Mouse (Mus musculus) myocyte (in vitro differentiated cells): ENCODE measurements around the gene Psen2. TPM values are rescaled to one million over a fixed set of nuclear protein-coding genes. Genes with fewer than 3 reads are reported as not detected.

Source experiments
- H3K27me3 ChIP-seq: one replicate; pipeline ENCODE4 v1.6.1; 2011; ENCODE audit not compliant: control insufficient read depth, insufficient read depth, insufficient read length
- H3K36me3 ChIP-seq: one replicate; pipeline ENCODE4 v1.6.1; 2011; ENCODE audit not compliant: control insufficient read depth, insufficient read depth
- H3K4me2 ChIP-seq: one replicate; pipeline ENCODE4 v1.6.1; 2011; ENCODE audit warnings: low read depth, control low read depth
- H3K4me3 ChIP-seq: one replicate; pipeline ENCODE4 v1.5.1; 2011; ENCODE audit warnings: mild to moderate bottlenecking, control low read depth, moderate library complexity
- H3K79me2 ChIP-seq: one replicate; pipeline ENCODE4 v1.6.1; 2011; ENCODE audit not compliant: control insufficient read depth, insufficient read depth
- H3ac ChIP-seq: one replicate; pipeline ENCODE4 v1.6.1; 2011; ENCODE audit not compliant: control insufficient read depth, insufficient read length
- CEBPB ChIP-seq: IDR thresholded peaks from 2 replicates; pipeline ENCODE4 v1.6.1; 2011; ENCODE audit warnings: mild to moderate bottlenecking, moderate library complexity; ENCODE audit not compliant: poor library complexity, insufficient read depth, severe bottlenecking
- E2F4 ChIP-seq: IDR thresholded peaks from one replicate; pipeline ENCODE4 v1.6.1; 2011; ENCODE audit warnings: mild to moderate bottlenecking, control low read depth, moderate library complexity; ENCODE audit not compliant: insufficient read depth
- MAX ChIP-seq: IDR thresholded peaks from one replicate; pipeline ENCODE4 v1.6.1; 2011; ENCODE audit warnings: low read depth, mild to moderate bottlenecking, control low read depth
- MYOD1 ChIP-seq, 3 experiments: IDR thresholded peaks; one replicate each; pipeline ENCODE4 v1.6.1; 2011; ENCODE audit warnings: control low read depth in 2 of 3, low read depth in 2 of 3, mild to moderate bottlenecking in 2 of 3, moderate library complexity in 1 of 3; ENCODE audit not compliant: insufficient read length in 2 of 3, control insufficient read depth in 1 of 3
- MYOG ChIP-seq, 3 experiments: IDR thresholded peaks; one replicate each; pipeline ENCODE4 v1.6.1; 2011; ENCODE audit warnings: control low read depth in 2 of 3, low read depth in 2 of 3, mild to moderate bottlenecking in 2 of 3; ENCODE audit not compliant: insufficient read length in 2 of 3, control insufficient read depth in 1 of 3, insufficient read depth in 1 of 3
- POLR2A ChIP-seq: IDR thresholded peaks from one replicate; pipeline ENCODE4 v1.6.1; 2011; ENCODE audit warnings: low read depth, mild to moderate bottlenecking, control low read depth, moderate library complexity; ENCODE audit not compliant: insufficient read length
- POLR2AphosphoS2 ChIP-seq: IDR thresholded peaks from one replicate; pipeline ENCODE4 v1.6.1; 2011; ENCODE audit warnings: low read depth, control low read depth; ENCODE audit not compliant: insufficient read length
- REST ChIP-seq: IDR thresholded peaks from one replicate; pipeline ENCODE4 v1.6.1; 2011; ENCODE audit warnings: mild to moderate bottlenecking, control low read depth, moderate library complexity; ENCODE audit not compliant: insufficient read depth, insufficient read length
- SRF ChIP-seq: IDR thresholded peaks from one replicate; pipeline ENCODE4 v1.6.1; 2011; ENCODE audit warnings: low read depth; ENCODE audit not compliant: control insufficient read depth, insufficient read length
- TCF12 ChIP-seq: IDR thresholded peaks from one replicate; pipeline ENCODE4 v1.6.1; 2011; ENCODE audit warnings: mild to moderate bottlenecking, control low read depth; ENCODE audit not compliant: poor library complexity, insufficient read depth, severe bottlenecking
- TCF3 ChIP-seq: IDR thresholded peaks from one replicate; pipeline ENCODE4 v1.6.1; 2011; ENCODE audit warnings: low read depth, control low read depth; ENCODE audit not compliant: insufficient read length
- USF1 ChIP-seq: IDR thresholded peaks from one replicate; pipeline ENCODE4 v1.6.1; 2011; ENCODE audit warnings: low read depth, mild to moderate bottlenecking, control low read depth, moderate library complexity
- polyA plus RNA-seq: library from polyadenylated mRNA; unstranded; fragments of >200 nt; fragmentation: generic; extraction: Trizol; gene quantifications from one replicate; pipeline ENCODE4 v1.2.1, GENCODE M21; 2012; ENCODE audit warnings: missing spikeins

Gene Psen2
- polyA plus RNA-seq, 1 experiment = 28.6 TPM

GRCm38 (mm10) chr1:180261415-180261814 is 1.8 kb downstream of the Psen2 start:
- Histone ChIP-seq H3K4me2 (no peak overlapping the region), H3ac (no peak overlapping the region), H3K36me3 (no peaks in the 10 kb centered on the region), H3K79me2 (no peaks in the 10 kb centered on the region), H3K4me3 (no peak overlapping the region), H3K27me3 (peaks cover 5% of the 10 kb centered on the region)
- TF ChIP-seq MYOG (IDR thresholded peaks at IDR 0.05; ENCODE audit: control insufficient read depth in 1 of 3, insufficient read depth in 1 of 3, insufficient read length in 2 of 3, low read depth in 2 of 3) = no peak

- Histone ChIP-seq H3ac (no peak overlapping the region), H3K27me3 (peaks cover under 1% of the 10 kb centered on the region), H3K36me3 (no peaks in the 10 kb centered on the region), H3K79me2 (no peaks in the 10 kb centered on the region), H3K4me2 (no peak overlapping the region), H3K4me3 (no peak overlapping the region)
- TF ChIP-seq CEBPB (no peak), REST (no peak), MAX (no peak), E2F4 (no peak), TCF12 (no peak), USF1 (no peak), MYOG (IDR thresholded peaks at IDR 0.05; ENCODE audit: control insufficient read depth in 1 of 3, insufficient read depth in 1 of 3, insufficient read length in 2 of 3, low read depth in 2 of 3) (no peak), POLR2AphosphoS2 (no peak), MYOD1 (IDR thresholded peaks at IDR 0.05; ENCODE audit: control insufficient read depth in 1 of 3, insufficient read length in 2 of 3, low read depth in 2 of 3) (no peak), POLR2A (no peak), TCF3 (no peak), SRF (no peak)
These were observed 2.4 kb downstream of the Psen2 start for GRCm38 (mm10) chr1:180260886-180261285.

GRCm38 (mm10) chr1:180259753-180260152 is 3.5 kb downstream of the Psen2 start:
- Histone ChIP-seq H3K79me2 (no peaks in the 10 kb centered on the region), H3K4me2 (no peak overlapping the region), H3ac (no peak overlapping the region), H3K4me3 (no peak overlapping the region), H3K27me3 (no peaks in the 10 kb centered on the region), H3K36me3 (no peaks in the 10 kb centered on the region)
- TF ChIP-seq MYOG (IDR thresholded peaks at IDR 0.05; ENCODE audit: control insufficient read depth in 1 of 3, insufficient read depth in 1 of 3, insufficient read length in 2 of 3, low read depth in 2 of 3) = no peak
- no peak for TF ChIP-seq CEBPB
- TF ChIP-seq TCF12 = no peak
- no peak for TF ChIP-seq POLR2A

GRCm38 (mm10) chr1:180257446-180257845 is 5.8 kb downstream of the Psen2 start:
- H3ac ChIP-seq = no peak overlapping the region
- no peaks in the 10 kb centered on the region for H3K79me2 ChIP-seq
- H3K4me3 ChIP-seq = no peak overlapping the region
- no peak overlapping the region for H3K4me2 ChIP-seq
- no peak for TF ChIP-seq TCF3
- TF ChIP-seq MAX = no peak
- TF ChIP-seq CEBPB = no peak
- H3K36me3 ChIP-seq = no peaks in the 10 kb centered on the region
- H3K27me3 ChIP-seq = no peaks in the 10 kb centered on the region

GRCm38 (mm10) chr1:180256866-180257265 is 6.4 kb downstream of the Psen2 start:
- peak overlapping the region; percentile 36 for H3K4me3 ChIP-seq
- no peak overlapping the region for H3ac ChIP-seq
- TF ChIP-seq E2F4 (no peak), TCF12 (no peak), CEBPB (no peak), MYOG (IDR thresholded peaks at IDR 0.05; ENCODE audit: control insufficient read depth in 1 of 3, insufficient read depth in 1 of 3, insufficient read length in 2 of 3, low read depth in 2 of 3) (no peak), MAX (no peak), TCF3 (no peak), SRF (no peak), POLR2A (no peak), REST (no peak), POLR2AphosphoS2 (no peak)
- peak overlapping the region; percentile 97 for H3K4me2 ChIP-seq
- no peaks in the 10 kb centered on the region for H3K27me3 ChIP-seq
- H3K36me3 ChIP-seq = no peaks in the 10 kb centered on the region
- no peaks in the 10 kb centered on the region for H3K79me2 ChIP-seq

- H3K4me3 ChIP-seq = peak overlapping the region; percentile 36
- peak overlapping the region; percentile 46 for H3ac ChIP-seq
- H3K36me3 ChIP-seq = no peaks in the 10 kb centered on the region
- TF ChIP-seq MYOD1 (IDR thresholded peaks at IDR 0.05; ENCODE audit: control insufficient read depth in 1 of 3, insufficient read length in 2 of 3, low read depth in 2 of 3) (peak in 1 of 3 experiments; percentile 64), POLR2AphosphoS2 (peak; percentile 70), USF1 (no peak), TCF3 (no peak), MAX (no peak), CEBPB (no peak), POLR2A (peak; percentile 95), SRF (no peak), MYOG (IDR thresholded peaks at IDR 0.05; ENCODE audit: control insufficient read depth in 1 of 3, insufficient read depth in 1 of 3, insufficient read length in 2 of 3, low read depth in 2 of 3) (peak in 1 of 3 experiments; percentile 9)
- H3K27me3 ChIP-seq = no peaks in the 10 kb centered on the region
- no peaks in the 10 kb centered on the region for H3K79me2 ChIP-seq
- peak overlapping the region; percentile 97 for H3K4me2 ChIP-seq
These were observed 7.0 kb downstream of the Psen2 start for GRCm38 (mm10) chr1:180256138-180256674.
